Comparison of ENCODE assay signal across 27 mouse cellular contexts in genomic region chr17:65718578-65718977, GRCm38 (mm10). TPM values are rescaled to one million over a fixed set of nuclear protein-coding genes. Genes with fewer than 3 reads are reported as not detected.
A peak's percentile ranks its signal among the peaks of the same experiment; 100 is the strongest.
DNase-seq lines count a peak whose midpoint lies in the region; ATAC-seq and TF ChIP-seq lines count a peak whose summit lies in the region.
"Had no signal": no experiment of that assay in that cellular context is flagged by ENCODE, and none has a peak within 500 bp of the region (broad histone marks: within the 10 kb centered on the region; RNA-seq: fewer than 3 reads in every experiment).

No protein-coding gene starts in this region.

- ATAC-seq in intestine, postnatal 0 days = 0 out of 2 replicates have a peak, but pooled peaks have one; percentile 26
- no peak for ATAC-seq in intestine, embryonic 16.5 days
- ATAC-seq in megakaryocyte progenitor cell, adult 5-6 weeks (replicated peaks; ENCODE audit: poor library complexity) = peak; percentile 93
- no peak for ATAC-seq in midbrain, embryonic 14.5 days (ENCODE audit: low FRiP score, low TSS enrichment)
- ATAC-seq in erythroblast, adult 5-6 weeks (replicated peaks; ENCODE audit: low FRiP score, poor library complexity, severe bottlenecking) = no peak
- ATAC-seq: forebrain, embryonic 14.5 days; Patski had no signal

- no peaks in the 10 kb centered on the region for H3K4me1 ChIP-seq in intestine, postnatal 0 days (replicated peaks; ENCODE audit: control insufficient read depth, insufficient read depth, low read length)
- no peaks in the 10 kb centered on the region for H3K4me1 ChIP-seq in intestine, embryonic 16.5 days (ENCODE audit: control insufficient read depth, insufficient read depth, low read length)
- H3K4me1 ChIP-seq in midbrain, embryonic 14.5 days (ENCODE audit: control insufficient read depth, insufficient read depth, low read length) = no peaks in the 10 kb centered on the region
- H3K4me1 ChIP-seq: embryonic facial prominence, embryonic 10.5 days; embryonic facial prominence, embryonic 13.5 days; hindbrain, embryonic 12.5 days; hindbrain, embryonic 15.5 days had no signal

- H3K9me3 ChIP-seq in intestine, postnatal 0 days (ENCODE audit: control insufficient read depth) = no peaks in the 10 kb centered on the region
- no peaks in the 10 kb centered on the region for H3K9me3 ChIP-seq in intestine, embryonic 16.5 days (ENCODE audit: control insufficient read depth, low read length)
- no peaks in the 10 kb centered on the region for H3K9me3 ChIP-seq in midbrain, embryonic 14.5 days (ENCODE audit: control insufficient read depth, low read length)
- H3K9me3 ChIP-seq: embryonic facial prominence, embryonic 10.5 days; embryonic facial prominence, embryonic 13.5 days; G1E; hindbrain, embryonic 12.5 days; hindbrain, embryonic 15.5 days had no signal

- peak; percentile 85 for DNase-seq in 416B (ENCODE audit: low read depth)
- peak; percentile 46 for DNase-seq in gonadal fat pad, adult 2 months (ENCODE audit: low read depth)
- no peak for DNase-seq in midbrain, embryonic 14.5 days
- DNase-seq in spleen, postnatal 36 days (ENCODE audit: low spot score in 2 of 2) = no peak
- DNase-seq: adrenal gland, adult 2 months; adrenal gland, postnatal 14 days; B cell, adult 2 months; cerebellum, adult 11 months; cerebellum, adult 2 months; cerebellum, adult 9-11 months; cerebellum, postnatal 25 days; embryo, embryonic 11 days; gastrocnemius, postnatal 25 days; heart, adult 11 months had no signal

- H3K36me3 ChIP-seq in intestine, postnatal 0 days (ENCODE audit: control insufficient read depth, insufficient read depth) = no peaks in the 10 kb centered on the region; the same call in 1 of the 2 replicates
- no peaks in the 10 kb centered on the region; the same call in 1 of the 2 replicates for H3K36me3 ChIP-seq in intestine, embryonic 16.5 days (ENCODE audit: control insufficient read depth, insufficient read depth, low read length)
- peaks cover 9% of the 10 kb centered on the region for H3K36me3 ChIP-seq in midbrain, embryonic 14.5 days (ENCODE audit: control insufficient read depth, insufficient read depth, low read length)
- H3K36me3 ChIP-seq: G1E had no signal

- 83% methylated on average over 2 of the region's 2 CpGs for WGBS in intestine, postnatal 0 days
- 86% methylated on average over 2 of the region's 2 CpGs for WGBS in intestine, embryonic 16.5 days
- 94% methylated on average over 2 of the region's 2 CpGs for WGBS in midbrain, embryonic 14.5 days

- no peak for TF ChIP-seq CTCF in intestine, postnatal 0 days (IDR thresholded peaks at IDR 0.05; ENCODE audit: low read depth)

- no peaks in the 10 kb centered on the region for H3K27me3 ChIP-seq in intestine, postnatal 0 days (replicated peaks; ENCODE audit: control insufficient read depth, insufficient read depth, low read length)
- no peaks in the 10 kb centered on the region for H3K27me3 ChIP-seq in intestine, embryonic 16.5 days (replicated peaks; ENCODE audit: control insufficient read depth, insufficient read depth, low read length)
- no peaks in the 10 kb centered on the region for H3K27me3 ChIP-seq in midbrain, embryonic 14.5 days (ENCODE audit: control insufficient read depth, insufficient read depth, low read length)
- H3K27me3 ChIP-seq: CH12.LX; embryonic facial prominence, embryonic 13.5 days; hindbrain, embryonic 12.5 days; hindbrain, embryonic 15.5 days; Patski had no signal

- H3K27ac ChIP-seq in intestine, postnatal 0 days (ENCODE audit: low read depth, low read length) = 0 out of 2 replicates have a peak overlapping the region, but pooled peaks have one; percentile 6
- H3K27ac ChIP-seq in intestine, embryonic 16.5 days (ENCODE audit: low read length) = no peak overlapping the region
- no peak overlapping the region for H3K27ac ChIP-seq in midbrain, embryonic 14.5 days (replicated peaks; ENCODE audit: low read depth, low read length)
- H3K27ac ChIP-seq: embryonic facial prominence, embryonic 10.5 days; embryonic facial prominence, embryonic 13.5 days; hindbrain, embryonic 12.5 days; hindbrain, embryonic 15.5 days had no signal

- H3K9ac ChIP-seq in intestine, postnatal 0 days (ENCODE audit: low read depth, low read length) = no peak overlapping the region
- no peak overlapping the region for H3K9ac ChIP-seq in intestine, embryonic 16.5 days (ENCODE audit: low read depth, low read length)
- H3K9ac ChIP-seq in midbrain, embryonic 14.5 days (replicated peaks; ENCODE audit: low read length) = no peak overlapping the region
- H3K9ac ChIP-seq: hindbrain, embryonic 12.5 days; hindbrain, embryonic 15.5 days had no signal

- H3K4me3 ChIP-seq in intestine, postnatal 0 days (ENCODE audit: low read depth, low read length) = no peak overlapping the region
- no peak overlapping the region for H3K4me3 ChIP-seq in intestine, embryonic 16.5 days (ENCODE audit: low read length)
- H3K4me3 ChIP-seq in midbrain, embryonic 14.5 days (replicated peaks; ENCODE audit: low read depth, low read length) = no peak overlapping the region
- H3K4me3 ChIP-seq: embryonic facial prominence, embryonic 10.5 days; embryonic facial prominence, embryonic 13.5 days; hindbrain, embryonic 12.5 days; hindbrain, embryonic 15.5 days had no signal

- no peak overlapping the region for H3K4me2 ChIP-seq in intestine, postnatal 0 days (replicated peaks; ENCODE audit: low read depth)
- H3K4me2 ChIP-seq in intestine, embryonic 16.5 days (ENCODE audit: low read depth, low read length) = no peak overlapping the region
- H3K4me2 ChIP-seq in midbrain, embryonic 14.5 days (ENCODE audit: low read length) = no peak overlapping the region
- H3K4me2 ChIP-seq: embryonic facial prominence, embryonic 13.5 days; heart, embryonic 11.5 days; hindbrain, embryonic 12.5 days; hindbrain, embryonic 15.5 days had no signal

RNA-seq across cellular contexts. Expression of gene Rab31, which starts 54.0 kb away (rescaled TPM):
- polyA plus RNA-seq in intestine, postnatal 0 days (2015; fragmentation: Nextera tagmentation; extraction: Ambion mirVana) = 28.0 and 30.5 TPM in 2 replicates
- polyA plus RNA-seq in intestine, embryonic 16.5 days (2015; fragmentation: Nextera tagmentation; extraction: Ambion mirVana) = 26.8 and 28.0 TPM in 2 replicates
- 15.9 and 19.4 TPM in 2 replicates for polyA plus RNA-seq in gonadal fat pad, adult 2 months (2012; rRNA removed)
- 44.3 and 46.2 TPM in 2 replicates for total RNA-seq in megakaryocyte progenitor cell, adult 5-6 weeks (2015)
- total RNA-seq in megakaryocyte progenitor cell, adult 5-6 weeks (2017) = 73.3 and 75.1 TPM in 2 replicates
- polyA plus RNA-seq in midbrain, embryonic 14.5 days (2014; fragmentation: Nextera tagmentation; extraction: Ambion mirVana) = 67.8 and 90.2 TPM in 2 replicates
- 10.2 and 15.6 TPM in 2 replicates for total RNA-seq in erythroblast, adult 5-6 weeks (2015; ENCODE audit: low replicate concordance)
- 13.6 and 13.7 TPM in 2 replicates for total RNA-seq in erythroblast, adult 5-6 weeks (2017; ENCODE audit: low replicate concordance)

Comparison
In these comparisons a context has a peak if more than half of its experiments do, and no peak if none do; other contexts are left out.
1. ATAC-seq: peak in intestine, postnatal 0 days (single experiment) and megakaryocyte progenitor cell, adult 5-6 weeks (single experiment); none in intestine, embryonic 16.5 days (single experiment), midbrain, embryonic 14.5 days (single experiment) and erythroblast, adult 5-6 weeks (single experiment).
2. DNase-seq: peak in 416B (single experiment) and gonadal fat pad, adult 2 months (single experiment); none in midbrain, embryonic 14.5 days (single experiment) and spleen, postnatal 36 days (0 of 2).